Mouse (Mus musculus): ENCODE measurements around the gene Vti1b.
A peak's percentile ranks its signal among the peaks of the same experiment; 100 is the strongest.

Gene Vti1b

GRCm38 (mm10) chr12:79136949-79137348, 35.5 kb downstream of the Vti1b start:
- no peak for DNase-seq

- no peak for DNase-seq
Measured at GRCm38 (mm10) chr12:79135105-79135504, 37.4 kb downstream of the Vti1b start.

- DNase-seq: no peak
Measured at GRCm38 (mm10) chr12:79134676-79135075, 37.8 kb downstream of the Vti1b start.

- DNase-seq: no peak
Measured at GRCm38 (mm10) chr12:79131706-79132460, 40.6 kb downstream of the Vti1b start.

GRCm38 (mm10) chr12:79131178-79131675, 41.2 kb downstream of the Vti1b start:
- peak; percentile 3 for DNase-seq

GRCm38 (mm10) chr12:79130299-79131177, 41.9 kb downstream of the Vti1b start, which contains the start of gene Arg2:
Arg2 (plus strand) TSS chr12:79130777.
- DNase-seq: peak; percentile 86

- DNase-seq: no peak
Measured at GRCm38 (mm10) chr12:79122820-79123219, 49.6 kb downstream of the Vti1b start.

GRCm38 (mm10) chr12:79118991-79119390, 53.5 kb downstream of the Vti1b start:
- DNase-seq: no peak
